8 mouse cellular contexts compared by ENCODE assay signal in genomic region chr19:9898339-9899066, GRCm38 (mm10). TPM values are rescaled to one million over a fixed set of nuclear protein-coding genes. Genes with fewer than 3 reads are reported as not detected.
DNase-seq lines count a peak whose midpoint lies in the region; ATAC-seq and TF ChIP-seq lines count a peak whose summit lies in the region.

No protein-coding gene starts in this region.

- H3K36me3 ChIP-seq in heart, embryonic 14.5 days (ENCODE audit: control insufficient read depth, insufficient read depth, low read length), result peaks cover 19% of the 10 kb centered on the region
- H3K36me3 ChIP-seq in liver, adult 2 months (ENCODE audit: control insufficient read depth, insufficient read depth, low read length), result no peaks in the 10 kb centered on the region

- no peak for TF ChIP-seq CTCF in left cerebral cortex, adult 2 months (IDR thresholded peaks at IDR 0.05)
- no peak for TF ChIP-seq CTCF in brain, embryonic 14.5 days (IDR thresholded peaks at IDR 0.05; ENCODE audit: borderline replicate concordance, extremely low read depth, insufficient read depth, insufficient read length)
- TF ChIP-seq CTCF in liver, adult 2 months (IDR thresholded peaks at IDR 0.05; ENCODE audit: low read depth, low read length), result no peak

- no peak overlapping the region for H3K27ac ChIP-seq in left cerebral cortex, adult 2 months
- H3K27ac ChIP-seq in heart, embryonic 14.5 days (replicated peaks in 1 of 2; ENCODE audit: control insufficient read depth in 1 of 2, insufficient read depth in 1 of 2, low read depth in 2 of 2, low read length in 2 of 2), result peak overlapping the region; percentile 71 to 79
- no peak overlapping the region for H3K27ac ChIP-seq in liver, adult 2 months (replicated peaks; ENCODE audit: insufficient read depth, low read depth, low read length)

- 10% methylated on average over 17 of the region's 17 CpGs for WGBS in heart, embryonic 14.5 days
- 13% methylated on average over 17 of the region's 17 CpGs for WGBS in liver, adult 2 months

- peak overlapping the region; percentile 79 for H3K4me2 ChIP-seq in heart, embryonic 14.5 days (ENCODE audit: low read length)

- no peaks in the 10 kb centered on the region for H3K9me3 ChIP-seq in heart, embryonic 14.5 days (ENCODE audit: control insufficient read depth, low read length)

- H3K79me2 ChIP-seq in liver, adult 2 months (ENCODE audit: control insufficient read depth, insufficient read depth, low read length), result peaks cover 15% of the 10 kb centered on the region; the same call in 1 of the 2 replicates

- TF ChIP-seq POLR2A in brain, embryonic 14.5 days (IDR thresholded peaks at IDR 0.05; ENCODE audit: borderline replicate concordance, extremely low read depth, insufficient read depth, insufficient read length, poor library complexity, severe bottlenecking), result no peak
- TF ChIP-seq POLR2A in liver, adult 2 months (IDR thresholded peaks at IDR 0.05; ENCODE audit: extremely low read depth, insufficient read depth, low read length), result no peak

- no peaks in the 10 kb centered on the region for H3K27me3 ChIP-seq in heart, embryonic 14.5 days (ENCODE audit: control insufficient read depth, insufficient read depth, low read length)
- no peaks in the 10 kb centered on the region for H3K27me3 ChIP-seq in liver, adult 2 months (ENCODE audit: control insufficient read depth, insufficient read depth, low read length)

- peaks cover 7 to 24% of the 10 kb centered on the region in 2 experiments for H3K4me1 ChIP-seq in heart, embryonic 14.5 days (ENCODE audit: control insufficient read depth in 2 of 2, insufficient read depth in 2 of 2, low read length in 2 of 2)
- H3K4me1 ChIP-seq in liver, adult 2 months (ENCODE audit: control insufficient read depth, insufficient read depth, low read length), result no peaks in the 10 kb centered on the region; the same call in 1 of the 2 replicates

- H3K9ac ChIP-seq in heart, embryonic 14.5 days (ENCODE audit: low read length), result peak overlapping the region; percentile 85
- H3K9ac ChIP-seq in liver, adult 2 months (ENCODE audit: low read depth, low read length), result peak overlapping the region; percentile 67

- intact Hi-C loops in left cerebral cortex, adult 2 months (cut with DNase I), result loop anchor here (5.0 kb wide), 1 partner anchor 284 kb away; the partner anchor contains the start of gene Fads1
- intact Hi-C loops in left cerebral cortex, postnatal 25 days (cut with DNase I), result no loop called here
- intact Hi-C loops in gastrocnemius, postnatal 36 days (cut with DNase I), result no loop called here

- ATAC-seq in heart, embryonic 14.5 days (ENCODE audit: insufficient number of reproducible peaks, insufficient read depth, low FRiP score, low read depth), result no peak

- no peak for DNase-seq in left cerebral cortex, adult 2 months (ENCODE audit: extremely low spot score in 1 of 2, low spot score in 2 of 2)
- DNase-seq in left cerebral cortex, postnatal 25 days (ENCODE audit: low spot score in 2 of 2), result no peak
- peak; percentile 30 for DNase-seq in brain, embryonic 14.5 days (ENCODE audit: low read depth)
- peak; percentile 35 for DNase-seq in liver, adult 2 months (ENCODE audit: extremely low read depth, low read depth, low spot score)
- DNase-seq in naive thymus-derived CD4-positive, alpha-beta T cell, adult 2 months (ENCODE audit: low read depth), result peak; percentile 41
- no peak for DNase-seq in testis, postnatal 10 days (ENCODE audit: low spot score)
- no peak for DNase-seq in gastrocnemius, postnatal 36 days

- peak overlapping the region; percentile 85 for H3K4me3 ChIP-seq in left cerebral cortex, adult 2 months
- peak overlapping the region; percentile 77 to 93 for H3K4me3 ChIP-seq in heart, embryonic 14.5 days (ENCODE audit: control insufficient read depth in 1 of 2, insufficient read depth in 1 of 2, low read depth in 1 of 2, low read length in 2 of 2)
- H3K4me3 ChIP-seq in liver, adult 2 months (ENCODE audit: insufficient read depth, low read depth, low read length), result peak overlapping the region; percentile 70

RNA-seq across cellular contexts. Expression of gene Incenp, which starts 0.8 kb away (rescaled TPM):
- total RNA-seq in left cerebral cortex, adult 2 months (2021), result 10 to 100 TPM; 28.1 to 28.3 TPM
- total RNA-seq in left cerebral cortex, postnatal 25 days (2021), result 10 to 100 TPM; 22.0 to 23.3 TPM
- 26.0 and 29.5 TPM in 2 replicates for polyA plus RNA-seq in brain, embryonic 14.5 days (2012; rRNA removed)
- 51.7 and 52.2 TPM in 2 replicates for polyA plus RNA-seq in heart, embryonic 14.5 days (2014; fragmentation: Nextera tagmentation; extraction: Ambion mirVana)
- total RNA-seq in liver, adult 2 months (2014; rRNA removed), result 1.9 and 2.4 TPM in 2 replicates
- polyA plus RNA-seq in liver, adult 2 months (2012; rRNA removed), result 0.76 and 1.4 TPM in 2 replicates
- 1 to 10 TPM; 1.9 to 6.4 TPM for total RNA-seq in gastrocnemius, postnatal 36 days (2021)

RNA-seq across cellular contexts. Expression of gene Scgb2a2, which starts 51.1 kb away (rescaled TPM):
- total RNA-seq in left cerebral cortex, adult 2 months (2021), result not detected
- total RNA-seq in left cerebral cortex, postnatal 25 days (2021), result not detected
- not detected in 2 replicates for polyA plus RNA-seq in brain, embryonic 14.5 days (2012; rRNA removed)
- not detected in 2 replicates for polyA plus RNA-seq in heart, embryonic 14.5 days (2014; fragmentation: Nextera tagmentation; extraction: Ambion mirVana)
- not detected in 2 replicates for total RNA-seq in liver, adult 2 months (2014; rRNA removed)
- polyA plus RNA-seq in liver, adult 2 months (2012; rRNA removed), result not detected in 2 replicates
- total RNA-seq in gastrocnemius, postnatal 36 days (2021), result not detected

Comparison
In these comparisons a context has a peak if more than half of its experiments do, and no peak if none do; other contexts are left out.
1. DNase-seq: peak in brain, embryonic 14.5 days (single experiment), liver, adult 2 months (single experiment) and naive thymus-derived CD4-positive, alpha-beta T cell, adult 2 months (single experiment); none in left cerebral cortex, adult 2 months (0 of 2), left cerebral cortex, postnatal 25 days (0 of 2), testis, postnatal 10 days (single experiment) and gastrocnemius, postnatal 36 days (0 of 2).
2. H3K27ac ChIP-seq: peak in heart, embryonic 14.5 days (2 of 2); none in left cerebral cortex, adult 2 months (single experiment) and liver, adult 2 months (single experiment).
3. Peak in every context shown above with its lines, with median percentiles within 50 percentile points of each other: H3K4me3 ChIP-seq.